Mouse (Mus musculus) liver, adult 2 months (tissue): ENCODE data around the gene Rubcnl. TPM values are rescaled to one million over a fixed set of nuclear protein-coding genes. Genes with fewer than 3 reads are reported as not detected.

Source experiments
- DNase-seq: peaks from one replicate; pipeline ENCODE4 v3.0.0-alpha.2; 2011; ENCODE audit warnings: low read depth, low spot score; ENCODE audit errors: extremely low read depth
- H3K27ac ChIP-seq: fragments of 200-500 bp; replicated peaks from 2 replicates; pipeline ENCODE4 v1.5.1; 2012; ENCODE audit warnings: low read depth, mild to moderate bottlenecking, control low read depth, inconsistent platforms, low read length; ENCODE audit not compliant: insufficient read depth
- H3K27me3 ChIP-seq: fragments of 200-500 bp; 2 replicates; pipeline ENCODE4 v1.6.1; 2012; ENCODE audit warnings: mild to moderate bottlenecking, moderate library complexity, low read length, inconsistent platforms; ENCODE audit not compliant: control insufficient read depth, insufficient read depth
- H3K36me3 ChIP-seq: fragments of 200-500 bp; 2 replicates; pipeline ENCODE4 v1.6.1; 2012; ENCODE audit warnings: low read length, inconsistent platforms; ENCODE audit not compliant: control insufficient read depth, insufficient read depth
- H3K4me1 ChIP-seq: fragments of 200-500 bp; 2 replicates; pipeline ENCODE4 v1.6.1; 2011; ENCODE audit warnings: low read length; ENCODE audit not compliant: control insufficient read depth, insufficient read depth
- H3K4me3 ChIP-seq: fragments of 200-500 bp; 2 replicates; pipeline ENCODE4 v1.5.1; 2011; ENCODE audit warnings: low read depth, mild to moderate bottlenecking, control low read depth, low read length, moderate library complexity; ENCODE audit not compliant: insufficient read depth
- H3K79me2 ChIP-seq: fragments of 200-500 bp; 2 replicates; pipeline ENCODE4 v1.6.1; 2012; ENCODE audit warnings: inconsistent platforms, mild to moderate bottlenecking, low read length, moderate library complexity; ENCODE audit not compliant: control insufficient read depth, insufficient read depth
- H3K9ac ChIP-seq: fragments of 200-500 bp; 2 replicates; pipeline ENCODE4 v1.6.1; 2012; ENCODE audit warnings: low read depth, mild to moderate bottlenecking, control low read depth, inconsistent platforms, low read length
- CTCF ChIP-seq: fragments of 200-500 bp; IDR thresholded peaks from 2 replicates; pipeline ENCODE4 v1.5.1; 2011; ENCODE audit warnings: low read depth, low read length, control low read depth
- POLR2A ChIP-seq: fragments of 200-500 bp; IDR thresholded peaks from 2 replicates; pipeline ENCODE4 v1.6.1; 2011; ENCODE audit warnings: low read length, control low read depth; ENCODE audit not compliant: insufficient read depth; ENCODE audit errors: extremely low read depth
- WGBS: fragments of 180-500 bp; shearing (Covaris S2); methylation state at CpG from one replicate; pipeline ENCODE4 v1.1.7; 2018; 5-methylcytosine and 5-hydroxymethylcytosine counted together
- polyA plus RNA-seq: library from polyadenylated mRNA; depleted of rRNA; stranded (reverse); fragments of >200 nt; gene quantifications from 2 replicates; pipeline ENCODE4 v1.2.3, GENCODE M21; 2012
- total RNA-seq: library from RNA; depleted of rRNA; stranded (reverse); fragments of >200 nt; gene quantifications from 2 replicates; pipeline ENCODE4 v1.2.3, GENCODE M21; 2014

Gene Rubcnl
- total and polyA plus RNA-seq, 2 experiments: 0.21 to 1.1 TPM

DNA sequence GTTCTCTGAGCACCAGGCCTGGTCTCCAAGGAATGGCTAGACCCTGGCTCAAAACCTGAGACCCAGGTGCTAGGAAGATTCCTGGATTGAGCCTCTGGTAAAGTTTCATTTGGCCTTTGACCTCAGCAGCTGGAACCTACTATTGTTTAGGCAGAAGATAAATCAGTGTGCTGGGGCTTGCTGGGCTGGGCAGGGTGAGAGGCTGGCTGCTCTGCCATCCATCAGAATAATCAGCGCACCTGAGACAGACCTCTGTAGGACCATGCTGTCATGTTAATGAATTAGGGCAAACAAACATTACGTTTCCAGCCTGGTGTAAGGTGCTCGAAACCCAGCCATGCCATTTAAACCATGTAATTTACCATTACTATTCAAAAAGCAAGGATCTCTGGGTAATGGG, 34.8 kb upstream of the Rubcnl start:
- TF ChIP-seq CTCF (no peak), POLR2A (no peak)
- Histone ChIP-seq H3K4me3 (no peak overlapping the region), H3K79me2 (no peaks in the 10 kb centered on the region), H3K27ac (no peak overlapping the region), H3K9ac (no peak overlapping the region), H3K4me1 (0 out of 2 replicates have a peak, but pooled peaks cover 3% of the 10 kb centered on the region), H3K36me3 (no peaks in the 10 kb centered on the region), H3K27me3 (no peaks in the 10 kb centered on the region)
- no peak for DNase-seq
- over 99% methylated on average over 3 of the region's 3 CpGs for whole genome bisulfite sequencing

DNA sequence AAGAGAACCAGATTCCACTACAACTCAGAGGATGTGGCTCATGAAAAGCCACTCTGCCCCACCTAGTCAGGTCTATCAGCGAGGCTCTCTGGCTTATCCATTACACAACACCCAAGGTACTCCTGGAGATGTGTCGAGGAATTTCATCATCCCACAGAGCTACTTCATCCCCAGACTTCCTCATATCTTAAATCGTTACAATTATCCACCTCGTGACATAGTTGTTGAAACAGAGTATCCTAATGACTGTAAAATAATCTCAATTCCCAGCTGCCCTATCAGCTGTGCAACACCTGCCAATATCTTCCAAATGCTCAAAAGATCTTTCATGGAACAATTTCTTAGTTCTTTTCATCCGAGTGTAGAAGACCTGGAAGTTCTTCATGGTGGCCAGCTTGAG, 32.7 kb upstream of the Rubcnl start:
- H3K36me3 ChIP-seq: no peaks in the 10 kb centered on the region
- no peaks in the 10 kb centered on the region for H3K79me2 ChIP-seq
- DNase-seq: no peak
- H3K9ac ChIP-seq: no peak overlapping the region
- no peaks in the 10 kb centered on the region for H3K27me3 ChIP-seq
- TF ChIP-seq CTCF: no peak
- TF ChIP-seq POLR2A: no peak
- whole genome bisulfite sequencing: 86% methylated on average over 5 of the region's 5 CpGs
- H3K27ac ChIP-seq: no peak overlapping the region
- no peaks in the 10 kb centered on the region for H3K4me1 ChIP-seq
- H3K4me3 ChIP-seq: no peak overlapping the region

DNA sequence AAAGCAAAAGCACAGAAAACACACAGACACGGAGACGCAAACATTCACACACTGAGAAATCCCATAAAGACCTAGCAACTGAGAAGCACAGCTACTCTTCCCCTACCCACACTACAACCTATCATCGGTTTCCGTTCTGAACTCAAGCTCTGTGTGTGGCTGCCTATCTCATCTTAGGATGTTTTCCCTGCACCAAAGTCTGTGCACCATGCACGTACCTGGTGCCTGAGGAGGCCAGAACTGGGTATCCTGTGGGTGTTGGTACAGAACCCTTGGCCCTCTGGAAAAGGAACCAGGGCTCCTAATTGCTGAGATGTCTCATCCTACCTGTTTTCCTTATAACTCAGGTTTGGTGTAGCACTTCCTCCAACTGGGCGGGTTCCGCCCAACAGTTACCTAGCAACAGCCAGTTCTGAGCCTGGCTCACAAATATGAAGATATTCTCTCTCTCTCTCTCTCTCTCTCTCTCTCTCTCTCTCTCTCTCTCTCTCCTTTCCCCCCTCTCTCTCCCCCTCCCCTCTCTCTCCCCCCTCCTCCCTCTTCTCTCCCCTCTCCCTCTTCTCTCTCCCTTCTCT, 30.9 kb upstream of the Rubcnl start:
- 89% methylated on average over 7 of the region's 7 CpGs for WGBS
- DNase-seq: no peak
- Histone ChIP-seq H3K79me2 (no peaks in the 10 kb centered on the region), H3K4me1 (no peaks in the 10 kb centered on the region), H3K36me3 (no peaks in the 10 kb centered on the region), H3K4me3 (no peak overlapping the region), H3K9ac (no peak overlapping the region), H3K27ac (no peak overlapping the region), H3K27me3 (no peaks in the 10 kb centered on the region)
- TF ChIP-seq CTCF (no peak), POLR2A (no peak)

DNA sequence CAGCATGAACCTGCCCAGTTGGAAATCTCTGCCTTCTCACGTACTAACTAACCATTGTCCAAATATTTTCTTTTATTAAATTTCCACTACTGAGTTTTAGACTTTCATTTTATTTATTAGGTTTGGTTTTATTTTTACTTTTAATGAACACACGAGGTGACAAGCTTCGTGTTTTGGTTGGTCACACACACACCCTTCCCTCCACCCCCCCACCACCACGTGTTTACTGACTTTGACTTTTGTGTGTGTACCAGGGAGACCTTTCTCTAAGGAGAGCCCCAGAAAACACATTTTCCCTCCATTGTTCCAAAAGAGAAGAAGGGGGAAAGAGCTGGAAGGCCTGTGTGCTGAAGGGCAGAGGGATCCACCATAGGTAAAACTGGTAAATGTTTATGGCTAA, 30.2 kb upstream of the Rubcnl start:
- no peak for TF ChIP-seq CTCF
- no peak for TF ChIP-seq POLR2A
- WGBS: 54% methylated on average over 4 of the region's 4 CpGs
- no peak overlapping the region for H3K9ac ChIP-seq
- H3K36me3 ChIP-seq: no peaks in the 10 kb centered on the region
- H3K4me3 ChIP-seq: no peak overlapping the region
- H3K27me3 ChIP-seq: no peaks in the 10 kb centered on the region
- no peak for DNase-seq
- no peak overlapping the region for H3K27ac ChIP-seq
- H3K4me1 ChIP-seq: no peaks in the 10 kb centered on the region
- no peaks in the 10 kb centered on the region for H3K79me2 ChIP-seq

DNA sequence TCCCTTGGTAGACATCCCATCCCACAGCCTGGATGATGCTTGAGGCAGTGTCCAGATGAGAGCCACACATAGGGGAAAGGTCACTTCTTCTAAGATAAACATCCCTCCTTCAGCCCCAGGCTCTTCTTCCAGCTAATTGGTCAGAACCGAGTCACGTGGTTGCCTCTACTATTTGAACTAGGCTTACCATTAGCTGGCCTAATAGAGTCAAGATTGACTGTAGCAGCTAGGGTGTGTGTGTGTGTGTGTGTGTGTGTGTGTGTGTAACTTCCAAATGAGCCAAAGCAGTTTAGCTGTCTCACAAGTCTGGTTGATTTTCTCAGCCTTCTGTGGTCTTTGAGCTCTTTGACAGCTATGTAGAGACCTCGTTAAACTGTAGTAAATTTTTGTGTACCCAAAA, 29.3 kb upstream of the Rubcnl start:
- Histone ChIP-seq H3K36me3 (no peaks in the 10 kb centered on the region), H3K9ac (no peak overlapping the region), H3K4me1 (no peaks in the 10 kb centered on the region), H3K27me3 (no peaks in the 10 kb centered on the region), H3K27ac (no peak overlapping the region), H3K4me3 (no peak overlapping the region), H3K79me2 (no peaks in the 10 kb centered on the region)
- 82% methylated on average over 3 of the region's 3 CpGs for WGBS
- TF ChIP-seq POLR2A (no peak), CTCF (no peak)
- DNase-seq: no peak

DNA sequence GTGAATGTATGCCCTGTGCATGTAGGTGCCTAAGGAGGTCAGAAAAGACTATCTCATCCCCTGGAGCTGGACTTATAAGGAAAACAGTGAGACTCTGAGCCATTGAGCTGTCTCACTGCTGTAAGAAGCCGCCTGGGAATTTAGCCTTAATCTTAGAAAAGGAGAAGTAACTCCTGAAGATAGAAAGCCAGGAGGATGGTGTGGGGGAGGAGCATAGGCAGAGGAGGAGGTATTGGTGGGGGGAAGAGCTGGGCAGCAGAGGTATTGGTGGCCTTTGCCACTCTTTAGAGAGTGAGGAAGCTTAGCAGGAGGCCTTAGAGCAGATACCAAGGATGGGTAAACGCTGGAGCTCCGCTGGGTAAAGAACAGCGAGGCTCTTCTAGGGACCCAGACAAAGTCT, 26.5 kb upstream of the Rubcnl start:
- Histone ChIP-seq H3K4me3 (no peak overlapping the region), H3K79me2 (no peaks in the 10 kb centered on the region)
- WGBS: 79% methylated on average over 4 of the region's 4 CpGs

More for the DNA sequence above, 26.5 kb upstream of the Rubcnl start:
- Histone ChIP-seq H3K36me3 (no peaks in the 10 kb centered on the region), H3K27ac (no peak overlapping the region), H3K4me1 (no peaks in the 10 kb centered on the region), H3K9ac (no peak overlapping the region), H3K27me3 (no peaks in the 10 kb centered on the region)
- no peak for TF ChIP-seq CTCF
- TF ChIP-seq POLR2A: no peak
- no peak for DNase-seq
